Mouse (Mus musculus) ES-E14 (cell line): ENCODE data around the gene Gm49337. TPM values are rescaled to one million over a fixed set of nuclear protein-coding genes. Genes with fewer than 3 reads are reported as not detected.

Experiments
- DNase-seq: peaks from one replicate; pipeline ENCODE4 v3.0.0-alpha.2; 2013; ENCODE audit warnings: low read depth, low spot score
- H3K27ac ChIP-seq: 2 replicates; pipeline ENCODE4 v1.5.1; 2012; ENCODE audit warnings: low read depth, mild to moderate bottlenecking, low read length, moderate library complexity, mixed read lengths; ENCODE audit not compliant: poor library complexity, insufficient read depth, severe bottlenecking
- H3K36me3 ChIP-seq: 2 replicates; pipeline ENCODE4 v1.6.1; 2012; ENCODE audit warnings: mild to moderate bottlenecking, low read length, moderate library complexity, mixed read lengths; ENCODE audit not compliant: control insufficient read depth, poor library complexity, insufficient read depth, severe bottlenecking
- H3K4me1 ChIP-seq, 2 experiments: fragments of 150-350 bp in 1 of 2; sonication (generic) in 1 of 2; 2 replicates each; pipeline ENCODE4 v1.6.1; 2012; ENCODE audit warnings: low read length in 2 of 2, mild to moderate bottlenecking in 1 of 2, mixed read lengths in 1 of 2; ENCODE audit not compliant: control insufficient read depth in 2 of 2, insufficient read depth in 2 of 2, poor library complexity in 1 of 2
- H3K4me3 ChIP-seq, 2 experiments: fragments of 150-350 bp in 1 of 2; sonication (generic) in 1 of 2; 2 replicates each; pipeline ENCODE4 v1.5.1; 2012; ENCODE audit warnings: low read length in 2 of 2, low read depth in 1 of 2, mild to moderate bottlenecking in 1 of 2, mixed read lengths in 1 of 2; ENCODE audit not compliant: insufficient read depth in 1 of 2, poor library complexity in 1 of 2, severe bottlenecking in 1 of 2
- H3K9ac ChIP-seq: 2 replicates; pipeline ENCODE4 v1.6.1; 2012; ENCODE audit warnings: low read depth, mild to moderate bottlenecking, low read length, mixed read lengths; ENCODE audit not compliant: poor library complexity, insufficient read depth, severe bottlenecking
- H3K9me3 ChIP-seq: fragments of 150-350 bp; sonication (generic); 2 replicates; pipeline ENCODE4 v1.6.1; 2012; ENCODE audit warnings: low read depth, mild to moderate bottlenecking, low read length; ENCODE audit not compliant: control insufficient read depth, insufficient read depth
- CHD2 ChIP-seq: IDR thresholded peaks from 2 replicates; pipeline ENCODE4 v1.6.1; 2014; ENCODE audit warnings: mild to moderate bottlenecking, low read depth, low read length, inconsistent platforms
- HCFC1 ChIP-seq: IDR thresholded peaks from 2 replicates; pipeline ENCODE4 v1.6.1; 2012; ENCODE audit warnings: low read length, inconsistent platforms, borderline replicate concordance; ENCODE audit not compliant: insufficient read depth
- MAFK ChIP-seq: IDR thresholded peaks from 2 replicates; pipeline ENCODE4 v1.6.1; 2014; ENCODE audit warnings: mild to moderate bottlenecking, low read depth, low read length, inconsistent platforms; ENCODE audit not compliant: insufficient read depth
- ZC3H11A ChIP-seq: IDR thresholded peaks from 2 replicates; pipeline ENCODE4 v1.6.1; 2012; ENCODE audit warnings: low read depth, mild to moderate bottlenecking, inconsistent platforms, low read length, borderline replicate concordance
- ZNF384 ChIP-seq: IDR thresholded peaks from 2 replicates; pipeline ENCODE4 v1.6.1; 2012; ENCODE audit warnings: low read depth, low read length, inconsistent platforms
- in situ Hi-C, 2 experiments: fragments of 600-800 bp; cut with MboI; formaldehyde crosslinking; loops; one replicate each; pipeline ENCODE4 v1.15.1; 2025; ENCODE audit warnings: low sequenced_read_pairs in 2 of 2, inconsistent platforms in 1 of 2; ENCODE audit not compliant: unreplicated experiment in 2 of 2
- total RNA-seq: library from RNA; depleted of rRNA; stranded (reverse); fragments of 300-350 nt; gene quantifications from 2 replicates; pipeline ENCODE4 v1.2.3, GENCODE M21; 2012

Gene Gm49337
- total RNA-seq, 1 experiment: 1.0 TPM

GRCm38 (mm10) chr4:116149812-116150155 is 23.4 kb upstream of the Gm49337 start:
- in situ Hi-C loops: no loop called here
- Histone ChIP-seq H3K4me3 (peak overlapping the region; percentile 91 to 98), H3K27ac (peak overlapping the region; percentile 68; the same call in 1 of the 2 replicates), H3K9me3 (no peaks in the 10 kb centered on the region), H3K4me1 (peaks cover 0 to 10% of the 10 kb centered on the region in 2 experiments; a peak in 1 of 4 replicates), H3K9ac (peak overlapping the region; percentile 96), H3K36me3 (peaks cover 29% of the 10 kb centered on the region; the same call in 1 of the 2 replicates)
- TF ChIP-seq CHD2 (no peak), HCFC1 (no peak), ZNF384 (no peak), MAFK (no peak), ZC3H11A (no peak)
- DNase-seq: no peak

GRCm38 (mm10) chr4:116150156-116150861 is 22.9 kb upstream of the Gm49337 start:
- peak overlapping the region; percentile 91 to 98 for H3K4me3 ChIP-seq

GRCm38 (mm10) chr4:116150862-116151221 is 22.3 kb upstream of the Gm49337 start:
- Histone ChIP-seq H3K27ac (peak overlapping the region; percentile 54; the same call in 1 of the 2 replicates), H3K9ac (peak overlapping the region; percentile 95), H3K9me3 (no peaks in the 10 kb centered on the region), H3K4me3 (peak overlapping the region; percentile 91 to 98), H3K4me1 (peaks cover 0 to 10% of the 10 kb centered on the region in 2 experiments; a peak in 1 of 4 replicates), H3K36me3 (peaks cover 39% of the 10 kb centered on the region)
- in situ Hi-C loops: no loop called here
- no peak for DNase-seq
- TF ChIP-seq MAFK (no peak), ZC3H11A (no peak), ZNF384 (no peak), HCFC1 (no peak), CHD2 (no peak)

More at GRCm38 (mm10) chr4:116150156-116150861, 22.9 kb upstream of the Gm49337 start:
- in situ Hi-C loops: no loop called here
- no peak for DNase-seq
- Histone ChIP-seq H3K9me3 (no peaks in the 10 kb centered on the region), H3K27ac (peak overlapping the region; percentile 68), H3K36me3 (peaks cover 34% of the 10 kb centered on the region; the same call in 1 of the 2 replicates), H3K4me1 (peaks cover 0 to 10% of the 10 kb centered on the region in 2 experiments; a peak in 1 of 4 replicates), H3K9ac (peak overlapping the region; percentile 96)
- TF ChIP-seq ZC3H11A (no peak), HCFC1 (0 out of 2 replicates have a peak, but pooled peaks have one; percentile 27), MAFK (no peak), ZNF384 (no peak)

- no peak for DNase-seq
- no peaks in the 10 kb centered on the region for H3K9me3 ChIP-seq
- in situ Hi-C loops: no loop called here
- peak within 1 kb of the TSS; percentile 91 to 98 for H3K4me3 ChIP-seq
- peak within 1 kb of the TSS; percentile 68 for H3K27ac ChIP-seq
- no peak for TF ChIP-seq CHD2
- no peak for TF ChIP-seq ZNF384
- no peak for TF ChIP-seq HCFC1
- TF ChIP-seq MAFK: no peak
- TF ChIP-seq ZC3H11A: no peak
- peak within 1 kb of the TSS; percentile 96 for H3K9ac ChIP-seq
- H3K4me1 ChIP-seq: peaks cover 0 to 10% of the 10 kb centered on the region in 2 experiments; a peak in 1 of 4 replicates
- H3K36me3 ChIP-seq: peaks cover 42% of the 10 kb centered on the region
Observed at GRCm38 (mm10) chr4:116151238-116151637, 21.9 kb upstream of the Gm49337 start, which contains the start of gene Lurap1. TSS of gene Lurap1 (minus strand) at chr4:116151338.
